Mouse (Mus musculus) testis, adult 10 weeks (tissue): ENCODE measurements around the gene Sec13. TPM values are rescaled to one million over a fixed set of nuclear protein-coding genes. Genes with fewer than 3 reads are reported as not detected.

Source experiments
- polyA plus RNA-seq: library from polyadenylated mRNA; stranded (reverse); fragments of 350-450 nt; fragmentation: Illumina TruSeq; extraction: RNeasy Lipid Tissue Mini Kit (QIAGEN cat#74804); gene quantifications from one replicate; pipeline ENCODE4 v1.2.3, GENCODE M21; 2014; ENCODE audit warnings: low read depth, low replicate concordance

The Sec13 gene
- polyA plus RNA-seq, result 26.1 TPM

GRCm38 (mm10) chr6:113740236-113741217 lies at the start of gene Sec13:
Gene Sec13 (minus strand): TSS chr6:113740743.

GRCm38 (mm10) chr6:113719878-113720277 lies 20.7 kb downstream of the Sec13 start, which contains the start of gene Ghrl:
Gene Ghrl (minus strand): TSS chr6:113719880.

GRCm38 (mm10) chr6:113696582-113697221 lies 43.8 kb downstream of the Sec13 start, which contains the start of gene Tatdn2:
Gene Tatdn2 (plus strand): TSS chr6:113697050.

Other genes with a start within 250 kb of the Sec13 start
- not detected for gene Prrt3, start 238.8 kb downstream of the Sec13 start, polyA plus RNA-seq
- gene Emc3, start 209.1 kb downstream of the Sec13 start, polyA plus RNA-seq, result 58.5 TPM
- 26.5 TPM for gene Fancd2, start 209.1 kb downstream of the Sec13 start, polyA plus RNA-seq
- 83.9 TPM for gene Fancd2os, start 140.0 kb downstream of the Sec13 start, polyA plus RNA-seq
- gene Brk1, start 136.0 kb downstream of the Sec13 start, polyA plus RNA-seq, result 27.3 TPM
- gene Vhl, start 116.8 kb downstream of the Sec13 start, polyA plus RNA-seq, result 72.8 TPM
- gene Irak2, start 102.3 kb downstream of the Sec13 start, polyA plus RNA-seq, result 0.49 TPM
- 15.9 TPM for gene Tatdn2, start 43.7 kb downstream of the Sec13 start, polyA plus RNA-seq
- gene Ghrl, start 20.9 kb downstream of the Sec13 start, polyA plus RNA-seq, result 19.3 TPM